Mouse (Mus musculus) MN1 (cell line): ENCODE measurements around the gene Pign.
A peak's percentile ranks its signal among the peaks of the same experiment; 100 is the strongest.

Experiments
- DNase-seq: peaks from one replicate; pipeline ENCODE4 v3.0.0-alpha.2; 2016; ENCODE audit warnings: low spot score

Pign gene

GRCm38 (mm10) chr1:105663171-105663961 is at the start of gene Pign, which contains the start of gene Relch:
Gene Pign (minus strand): TSS chr1:105663677.
Gene Relch (plus strand): TSS chr1:105663861.
- DNase-seq: peak; percentile 99

- DNase-seq: no peak
These were observed 49.3 kb upstream of the Pign start for GRCm38 (mm10) chr1:105712822-105713221.

GRCm38 (mm10) chr1:105711227-105711626 is 47.8 kb upstream of the Pign start:
- DNase-seq: peak; percentile 24

- no peak for DNase-seq
These were observed 45.9 kb upstream of the Pign start for GRCm38 (mm10) chr1:105709415-105709814.

- DNase-seq: no peak
These were observed 37.6 kb upstream of the Pign start for GRCm38 (mm10) chr1:105700984-105701530.

GRCm38 (mm10) chr1:105695581-105695980 is 32.1 kb upstream of the Pign start:
- DNase-seq: no peak

GRCm38 (mm10) chr1:105685501-105685900 is 22.0 kb upstream of the Pign start:
- DNase-seq: no peak

- DNase-seq: peak; percentile 34
These were observed 17.1 kb upstream of the Pign start for GRCm38 (mm10) chr1:105680587-105680986.

- DNase-seq: no peak
These were observed 11.3 kb upstream of the Pign start for GRCm38 (mm10) chr1:105674763-105675162.

GRCm38 (mm10) chr1:105669700-105670099 is 6.2 kb upstream of the Pign start:
- no peak for DNase-seq

GRCm38 (mm10) chr1:105663962-105664812 is 710 bp upstream of the Pign start:
- peak; percentile 25 for DNase-seq

GRCm38 (mm10) chr1:105662820-105663170 is 682 bp downstream of the Pign start:
- no peak for DNase-seq

GRCm38 (mm10) chr1:105660015-105660414 is 3.5 kb downstream of the Pign start:
- DNase-seq: peak; percentile 80

GRCm38 (mm10) chr1:105653981-105654380 is 9.5 kb downstream of the Pign start:
- no peak for DNase-seq

GRCm38 (mm10) chr1:105650650-105651049 is 12.8 kb downstream of the Pign start:
- DNase-seq: no peak

- no peak for DNase-seq
These were observed 19.4 kb downstream of the Pign start for GRCm38 (mm10) chr1:105644093-105644492.

- DNase-seq: peak; percentile 55
These were observed 33.0 kb downstream of the Pign start for GRCm38 (mm10) chr1:105630481-105630880.

- no peak for DNase-seq
These were observed 73.8 kb downstream of the Pign start for GRCm38 (mm10) chr1:105589673-105590072.

- no peak for DNase-seq
These were observed 74.8 kb downstream of the Pign start for GRCm38 (mm10) chr1:105588697-105589096.

GRCm38 (mm10) chr1:105582800-105583199 is 80.7 kb downstream of the Pign start:
- DNase-seq: no peak

GRCm38 (mm10) chr1:105580909-105581308 is 82.6 kb downstream of the Pign start:
- DNase-seq: no peak

GRCm38 (mm10) chr1:105566051-105566450 is 97.4 kb downstream of the Pign start:
- DNase-seq: no peak

- no peak for DNase-seq
These were observed 99.2 kb downstream of the Pign start for GRCm38 (mm10) chr1:105564289-105564688.
